16 mouse cellular contexts compared by ENCODE assay signal in the genomic region with DNA sequence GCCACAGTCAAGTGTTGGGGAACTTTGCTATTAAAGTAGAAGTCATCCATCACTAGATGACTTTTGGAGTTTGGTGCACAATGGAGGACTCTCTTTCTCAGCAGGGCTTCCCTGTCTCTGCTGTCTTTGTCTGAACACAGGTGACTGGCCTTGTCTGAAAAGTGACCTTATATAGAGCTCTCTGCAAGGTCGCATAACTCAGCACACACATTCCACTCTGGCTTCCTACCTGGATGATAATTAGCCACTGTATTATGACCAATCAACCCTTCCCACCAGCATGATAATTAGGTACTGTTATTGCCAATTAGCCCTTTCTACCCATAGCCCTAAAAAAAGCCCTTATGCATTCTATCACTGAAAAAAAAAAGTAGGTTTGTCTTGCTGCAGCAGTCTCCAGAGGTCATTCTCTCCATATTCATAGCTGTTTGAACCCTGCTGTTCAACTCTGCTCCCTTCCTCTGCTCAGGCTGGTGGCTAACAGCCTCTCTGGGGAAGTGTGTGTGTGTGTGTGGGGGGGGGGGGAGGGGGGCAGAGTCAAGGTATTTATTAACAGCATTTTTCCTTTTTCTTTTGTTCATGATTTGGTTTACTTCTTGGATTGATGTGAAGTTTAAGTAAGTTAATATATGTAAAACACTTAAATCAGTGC.
"Had no signal": no experiment of that assay in that cellular context is flagged by ENCODE, and none has a peak within 500 bp of the region (broad histone marks: within the 10 kb centered on the region; RNA-seq: fewer than 3 reads in every experiment).

No protein-coding gene starts in this region.

- H3K4me1 ChIP-seq: limb, embryonic 12.5 days; liver, embryonic 13.5 days; lung, embryonic 15.5 days; neural tube, embryonic 12.5 days had no signal

- H3K27ac ChIP-seq: kidney, postnatal 0 days; limb, embryonic 12.5 days; liver, embryonic 13.5 days; lung, embryonic 15.5 days; neural tube, embryonic 12.5 days had no signal

- H3K9ac ChIP-seq: limb, embryonic 12.5 days; liver, embryonic 13.5 days; liver, postnatal 0 days; lung, embryonic 15.5 days; neural tube, embryonic 12.5 days had no signal

- ATAC-seq: liver, postnatal 0 days had no signal

- H3K4me3 ChIP-seq: limb, embryonic 12.5 days; liver, embryonic 13.5 days; lung, embryonic 15.5 days; myocyte; neural tube, embryonic 12.5 days had no signal

- DNase-seq: kidney, adult 8-10 months; kidney, postnatal 36 days; layer of hippocampus, adult 9-11 months; layer of hippocampus, postnatal 36 days; liver; liver, embryonic 13.5 days; liver, postnatal 0 days; lung, postnatal 14 days; right cerebral cortex, adult 18-20 months; right cerebral cortex, postnatal 25 days; thymus, postnatal 36 days had no signal

- H3K36me3 ChIP-seq: limb, embryonic 12.5 days; liver, embryonic 13.5 days; lung, embryonic 15.5 days; neural tube, embryonic 12.5 days had no signal

- H3K9me3 ChIP-seq: limb, embryonic 12.5 days; liver, embryonic 13.5 days; lung, embryonic 15.5 days; neural tube, embryonic 12.5 days had no signal

- H3K27me3 ChIP-seq: limb, embryonic 12.5 days; liver, embryonic 13.5 days; lung, embryonic 15.5 days; neural tube, embryonic 12.5 days had no signal

- H3K4me2 ChIP-seq: limb, embryonic 12.5 days; liver, embryonic 13.5 days; lung, embryonic 15.5 days; neural tube, embryonic 12.5 days had no signal
